Mouse (Mus musculus) CH12.LX (cell line): ENCODE measurements around the gene Ppt2. TPM values are rescaled to one million over a fixed set of nuclear protein-coding genes. Genes with fewer than 3 reads are reported as not detected.

Source experiments
- DNase-seq: peaks from one replicate; pipeline ENCODE4 v3.0.0-alpha.2; 2013; ENCODE audit errors: extremely low read depth
- H3K27ac ChIP-seq: 2 replicates; pipeline ENCODE4 v1.5.1; 2012; ENCODE audit warnings: low read depth, mild to moderate bottlenecking, control low read depth, moderate library complexity; ENCODE audit not compliant: insufficient read depth
- H3K27me3 ChIP-seq: replicated peaks from 2 replicates; pipeline ENCODE3; 2012; ENCODE audit warnings: inconsistent platforms
- H3K36me3 ChIP-seq, 2 experiments: replicated peaks in 1 of 2; 2 replicates each; pipeline versions ENCODE3 to v1.6.1; 2012; ENCODE audit warnings: inconsistent platforms in 1 of 2, low read length in 1 of 2, mild to moderate bottlenecking in 1 of 2, mixed read lengths in 1 of 2, moderate library complexity in 1 of 2; ENCODE audit not compliant: control insufficient read depth in 1 of 2, insufficient read depth in 1 of 2
- H3K4me1 ChIP-seq, 2 experiments: 2 replicates each; pipeline ENCODE4 v1.6.1; 2012; ENCODE audit warnings: inconsistent platforms in 1 of 2, moderate library complexity in 1 of 2; ENCODE audit not compliant: insufficient read depth in 2 of 2, control insufficient read depth in 1 of 2
- H3K4me2 ChIP-seq: 2 replicates; pipeline ENCODE4 v1.6.1; 2012; ENCODE audit warnings: low read depth, mild to moderate bottlenecking, control low read depth; ENCODE audit not compliant: poor library complexity, insufficient read depth, severe bottlenecking
- H3K4me3 ChIP-seq, 3 experiments: fragments of 150-350 bp in 1 of 3; sonication (generic) in 1 of 3; replicated peaks in 1 of 3; 2 replicates each; pipeline versions ENCODE3 to v1.5.1; 2011 to 2012; ENCODE audit warnings: low read depth in 2 of 3, low read length in 2 of 3, mild to moderate bottlenecking in 2 of 3, moderate library complexity in 2 of 3, control low read depth in 1 of 3, improper control_type of control experiment in 1 of 3, inconsistent platforms in 1 of 3, mixed read lengths in 1 of 3; ENCODE audit not compliant: poor library complexity in 1 of 3
- H3K79me2 ChIP-seq: replicated peaks from 2 replicates; pipeline ENCODE4 v1.6.1; 2012; ENCODE audit warnings: mild to moderate bottlenecking, moderate library complexity; ENCODE audit not compliant: control insufficient read depth, poor library complexity, insufficient read depth, severe bottlenecking; ENCODE audit errors: extremely low read depth
- H3K9ac ChIP-seq: 2 replicates; pipeline ENCODE4 v1.6.1; 2012; ENCODE audit warnings: low read depth, mild to moderate bottlenecking, control low read depth, moderate library complexity; ENCODE audit not compliant: insufficient read depth
- H3K9me3 ChIP-seq: replicated peaks from 2 replicates; pipeline ENCODE3; 2012; ENCODE audit warnings: low read length, inconsistent platforms, mixed read lengths
- BHLHE40 ChIP-seq: IDR thresholded peaks from 2 replicates; pipeline ENCODE4 v1.6.1; 2011; ENCODE audit warnings: mild to moderate bottlenecking, low read depth, low read length, improper control_type of control experiment
- CHD1 ChIP-seq: IDR thresholded peaks from 2 replicates; pipeline ENCODE4 v1.6.1; 2012; ENCODE audit warnings: low read depth, low read length, improper control_type of control experiment, inconsistent platforms
- CHD2 ChIP-seq: IDR thresholded peaks from 2 replicates; pipeline ENCODE4 v1.6.1; 2011; ENCODE audit warnings: low read length, improper control_type of control experiment
- CTCF ChIP-seq, 2 experiments: IDR thresholded peaks in 1 of 2; conservative IDR thresholded peaks in 1 of 2; 2 replicates each; pipeline ENCODE4 v1.5.1; 2011 to 2012; ENCODE audit warnings: low read depth in 2 of 2, low read length in 2 of 2, improper control_type of control experiment in 1 of 2, inconsistent platforms in 1 of 2, mild to moderate bottlenecking in 1 of 2, moderate library complexity in 1 of 2
- E2F4 ChIP-seq: IDR thresholded peaks from 2 replicates; pipeline ENCODE4 v1.6.1; 2011; ENCODE audit warnings: low read depth, low read length, improper control_type of control experiment; ENCODE audit not compliant: insufficient replicate concordance
- EP300 ChIP-seq: IDR thresholded peaks from 2 replicates; pipeline ENCODE4 v1.6.1; 2011; ENCODE audit warnings: low read length, improper control_type of control experiment
- ETS1 ChIP-seq: conservative IDR thresholded peaks from 2 replicates; pipeline ENCODE4 v1.6.1; 2012; ENCODE audit warnings: low read depth, mild to moderate bottlenecking, inconsistent platforms, low read length, improper control_type of control experiment, moderate library complexity
- GABPA ChIP-seq: IDR thresholded peaks from 2 replicates; pipeline ENCODE4 v1.6.1; 2012; ENCODE audit warnings: low read depth, low read length, improper control_type of control experiment, inconsistent platforms; ENCODE audit not compliant: insufficient replicate concordance
- HCFC1 ChIP-seq: IDR thresholded peaks from 2 replicates; pipeline ENCODE4 v1.6.1; 2012; ENCODE audit warnings: low read depth, mild to moderate bottlenecking, inconsistent platforms, low read length, improper control_type of control experiment
- IRF4 ChIP-seq: IDR thresholded peaks from 2 replicates; pipeline ENCODE4 v1.6.1; 2014; ENCODE audit warnings: low read depth, mild to moderate bottlenecking, inconsistent platforms, low read length, improper control_type of control experiment
- JUN ChIP-seq: IDR thresholded peaks from 2 replicates; pipeline ENCODE4 v1.6.1; 2011; ENCODE audit warnings: low read depth, mild to moderate bottlenecking, low read length, improper control_type of control experiment, moderate library complexity; ENCODE audit not compliant: insufficient read depth
- KAT2A ChIP-seq: IDR thresholded peaks from 2 replicates; pipeline ENCODE4 v1.6.1; 2012; ENCODE audit warnings: low read length, improper control_type of control experiment, inconsistent platforms; ENCODE audit not compliant: insufficient replicate concordance
- MEF2A ChIP-seq: IDR thresholded peaks from 2 replicates; pipeline ENCODE4 v1.6.1; 2014; ENCODE audit warnings: low read depth, mild to moderate bottlenecking, inconsistent platforms, low read length, improper control_type of control experiment, borderline replicate concordance
- POLR2AphosphoS2 ChIP-seq: IDR thresholded peaks from 2 replicates; pipeline ENCODE4 v1.6.1; 2011; ENCODE audit warnings: low read depth, low read length, improper control_type of control experiment
- RCOR1 ChIP-seq: conservative IDR thresholded peaks from 2 replicates; pipeline ENCODE4 v1.6.1; 2012; ENCODE audit warnings: low read depth, mild to moderate bottlenecking, inconsistent platforms, low read length, improper control_type of control experiment
- SMC3 ChIP-seq: IDR thresholded peaks from 2 replicates; pipeline ENCODE4 v1.6.1; 2011; ENCODE audit warnings: low read depth, low read length, improper control_type of control experiment
- UBTF ChIP-seq: IDR thresholded peaks from 2 replicates; pipeline ENCODE4 v1.6.1; 2012; ENCODE audit warnings: low read depth, mild to moderate bottlenecking, inconsistent platforms, low read length, improper control_type of control experiment, moderate library complexity
- USF1 ChIP-seq: IDR thresholded peaks from 2 replicates; pipeline ENCODE4 v1.6.1; 2014; ENCODE audit warnings: low read depth, mild to moderate bottlenecking, inconsistent platforms, low read length, improper control_type of control experiment
- USF2 ChIP-seq: conservative IDR thresholded peaks from 2 replicates; pipeline ENCODE4 v1.6.1; 2011; ENCODE audit warnings: low read depth, low read length, improper control_type of control experiment
- ZC3H11A ChIP-seq: IDR thresholded peaks from 2 replicates; pipeline ENCODE4 v1.6.1; 2012; ENCODE audit warnings: low read depth, mild to moderate bottlenecking, inconsistent platforms, low read length, improper control_type of control experiment
- ZMIZ1 ChIP-seq: IDR thresholded peaks from 2 replicates; pipeline ENCODE4 v1.6.1; 2012; ENCODE audit warnings: low read depth, mild to moderate bottlenecking, inconsistent platforms, low read length, improper control_type of control experiment
- ZNF384 ChIP-seq: IDR thresholded peaks from 2 replicates; pipeline ENCODE4 v1.6.1; 2012; ENCODE audit warnings: low read depth, low read length, improper control_type of control experiment, inconsistent platforms
- dilution Hi-C: fragments of 300-500 bp; cut with MboI; formaldehyde crosslinking; loops from 2 replicates; pipeline ENCODE4 v1.14.3; 2020; ENCODE audit warnings: low sequenced_read_pairs; ENCODE audit not compliant: extremely low pct_unique_long_range_greater_than_20kb, extremely low pct_ligation_motif_present
- in situ Hi-C: fragments of 300-500 bp; cut with MboI; formaldehyde crosslinking; loops from 3 replicates; pipeline ENCODE4 v1.14.3; 2019; ENCODE audit warnings: low sequenced_read_pairs, low pct_ligation_motif_present, low pct_unique_long_range_greater_than_20kb, mixed read lengths
- polyA plus RNA-seq: library from polyadenylated mRNA; unstranded; fragments of >175 nt; gene quantifications from 2 replicates; pipeline ENCODE4 v1.2.1, GENCODE M21; 2012; ENCODE audit warnings: low read depth; ENCODE audit not compliant: insufficient read length
- total RNA-seq, 2 experiments: library from RNA; depleted of rRNA; stranded (reverse); fragments of 300-350 nt in 1 of 2; fragments of >200 nt in 1 of 2; gene quantifications; 2 replicates each; pipeline ENCODE4 v1.2.3; 2012 to 2014

Gene Ppt2
- total and polyA plus RNA-seq, 3 experiments: 0.84 to 1.9 TPM; not detected in 1

- TF ChIP-seq ZNF384 (no peak), JUN (no peak)
These were observed 32.8 kb upstream of the Ppt2 start (continued) for GRCm38 (mm10) chr17:34661121-34661591.

DNA sequence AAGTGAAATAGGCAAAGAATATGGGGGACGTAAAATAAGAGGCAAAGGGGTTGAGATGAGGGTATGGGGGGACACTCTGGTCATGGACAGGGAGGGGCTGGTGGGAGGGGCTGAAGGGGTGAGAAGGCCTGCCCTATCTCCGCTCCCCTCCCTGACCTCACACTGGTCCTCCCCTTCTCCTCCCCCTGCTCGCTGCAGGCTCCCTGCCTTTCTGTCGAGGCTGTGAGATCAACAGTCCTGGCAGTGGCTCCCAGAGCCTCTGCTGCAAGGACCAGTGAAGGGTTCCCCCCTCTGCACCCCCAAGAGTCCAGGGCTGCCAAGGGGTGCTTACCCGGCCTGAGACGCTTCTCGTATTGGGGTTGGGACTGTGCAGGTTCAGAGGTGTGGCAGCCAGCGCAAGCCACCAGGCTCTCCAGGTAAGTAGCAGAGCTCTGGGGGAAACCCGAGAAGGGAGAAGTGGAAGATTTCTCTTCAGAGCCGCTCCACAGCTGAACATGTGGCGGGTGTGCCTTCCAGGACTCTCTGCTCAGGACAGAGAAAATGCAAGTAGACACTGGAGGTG lies 32.0 kb upstream of the Ppt2 start:
- Histone ChIP-seq H3K27ac (no peak overlapping the region), H3K4me2 (no peak overlapping the region), H3K4me3 (no peak overlapping the region), H3K9me3 (no peaks in the 10 kb centered on the region), H3K4me1 (no peaks in the 10 kb centered on the region; a peak in 1 of 4 replicates), H3K27me3 (peaks cover 56% of the 10 kb centered on the region), H3K36me3 (peaks cover 0 to 14% of the 10 kb centered on the region in 2 experiments), H3K9ac (no peak overlapping the region), H3K79me2 (no peaks in the 10 kb centered on the region)
- DNase-seq: no peak
- TF ChIP-seq CHD2 (no peak), KAT2A (no peak), SMC3 (no peak), ZMIZ1 (no peak), USF2 (no peak), GABPA (no peak), UBTF (no peak), ZC3H11A (no peak), RCOR1 (no peak), BHLHE40 (no peak)
- in situ Hi-C loops (no loop called here), dilution Hi-C loops (no loop called here)

- H3K79me2 ChIP-seq: no peaks in the 10 kb centered on the region
- no peak overlapping the region for H3K4me2 ChIP-seq
- no peak for DNase-seq
- H3K4me1 ChIP-seq: no peaks in the 10 kb centered on the region; a peak in 1 of 4 replicates
- in situ Hi-C loops (no loop called here), dilution Hi-C loops (no loop called here)
- peaks cover 51% of the 10 kb centered on the region for H3K27me3 ChIP-seq
- H3K4me3 ChIP-seq: no peak overlapping the region
- no peak overlapping the region for H3K9ac ChIP-seq
- H3K36me3 ChIP-seq: peaks cover 2 to 19% of the 10 kb centered on the region in 2 experiments
- TF ChIP-seq E2F4 (no peak), EP300 (no peak), SMC3 (no peak), IRF4 (no peak), CHD1 (no peak), CHD2 (no peak), POLR2AphosphoS2 (no peak), ETS1 (no peak), USF2 (no peak), HCFC1 (no peak), KAT2A (no peak), MEF2A (no peak), CTCF (conservative IDR thresholded peaks at IDR 0.05 in 1 of 2, IDR thresholded peaks at IDR 0.05 in 1 of 2; ENCODE audit: low read depth in 2 of 2, low read length in 2 of 2) (no peak), BHLHE40 (no peak), GABPA (no peak), USF1 (no peak)
- no peak overlapping the region for H3K27ac ChIP-seq
- H3K9me3 ChIP-seq: no peaks in the 10 kb centered on the region
These were observed 31.5 kb upstream of the Ppt2 start for GRCm38 (mm10) chr17:34659897-34660214.
